Mouse (Mus musculus) 416B (cell line): Measurements from ENCODE around the gene Ssrp1.
A peak's percentile ranks its signal among the peaks of the same experiment; 100 is the strongest.

ENCODE experiments used
- DNase-seq: peaks from one replicate; pipeline ENCODE4 v3.0.0; 2011; ENCODE audit warnings: low read depth

Gene Ssrp1

DNA sequence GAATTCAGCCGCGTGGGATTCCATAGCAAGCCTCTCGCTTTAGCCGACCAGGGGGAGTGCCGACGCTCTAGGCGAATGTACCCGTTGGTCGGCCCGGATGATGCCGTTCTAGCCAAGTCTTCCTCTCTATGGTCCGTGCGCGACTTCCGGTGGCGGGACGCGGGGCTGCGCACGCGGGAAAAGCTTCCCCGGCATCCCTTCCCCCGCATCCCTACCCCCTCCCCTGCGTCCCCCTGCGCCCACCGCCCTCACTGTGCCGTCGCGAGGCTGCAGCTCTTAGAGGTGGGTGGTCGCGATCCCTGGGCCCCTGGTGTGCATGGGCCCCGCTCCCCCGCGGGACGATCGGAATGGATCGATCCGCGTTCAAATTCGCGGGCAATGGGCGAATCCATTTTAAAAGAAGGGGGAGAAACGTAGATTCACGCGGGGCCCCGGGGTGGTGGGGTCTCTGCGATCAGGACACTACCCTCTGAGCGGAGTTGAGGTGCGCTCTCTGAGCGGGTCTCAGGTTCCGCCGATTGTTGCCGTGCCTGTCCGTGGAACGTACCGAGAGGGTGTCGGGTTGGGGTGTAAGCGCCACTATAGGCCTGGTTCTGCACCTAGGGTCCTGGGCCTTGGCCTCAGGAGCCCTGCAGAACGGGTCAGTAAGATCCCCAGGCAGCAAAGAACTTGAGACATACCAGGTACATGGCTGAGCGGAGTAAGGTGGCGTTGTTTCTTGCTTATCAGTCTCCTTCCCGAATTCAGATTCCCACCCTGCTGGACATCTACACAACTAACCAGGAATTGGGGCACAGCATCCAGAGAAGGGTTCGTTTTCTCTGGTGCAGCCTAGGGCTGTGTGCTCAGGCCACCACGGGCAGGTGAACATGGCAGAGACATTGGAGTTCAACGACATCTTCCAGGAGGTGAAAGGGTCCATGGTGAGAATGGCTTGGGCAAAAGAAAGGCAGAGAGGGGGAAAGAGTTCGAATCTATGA, at the start of gene Ssrp1, which contains the start of gene P2rx3:
Ssrp1 (plus strand) TSS at position 188 of the 980 bp plus-strand sequence.
P2rx3 (minus strand) TSS at position 416 of the 980 bp plus-strand sequence.
- DNase-seq, result peak; percentile 93

DNA sequence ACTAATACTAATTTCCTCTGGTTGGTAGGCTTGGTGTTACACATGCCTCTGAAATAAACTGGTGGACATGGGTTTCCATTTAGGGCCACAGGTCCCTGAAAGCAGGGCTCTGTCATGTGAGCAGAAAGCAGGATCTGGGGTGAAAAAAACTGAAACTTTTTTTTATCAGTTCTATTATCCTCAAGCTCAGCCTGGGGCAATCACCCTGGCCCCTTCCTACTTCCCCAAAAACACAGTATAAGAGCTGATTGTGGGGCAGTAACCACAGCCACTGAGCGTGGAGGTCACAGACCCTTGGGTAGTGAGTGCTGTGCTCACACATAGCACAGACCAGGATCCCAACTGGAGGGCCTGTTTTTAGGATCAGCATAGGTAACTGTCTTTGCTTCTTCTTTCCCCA, 49.1 kb upstream of the Ssrp1 start, which contains the start of gene Prg3:
Prg3 (plus strand) TSS at position 286 of the 400 bp plus-strand sequence.
- peak; percentile 19 for DNase-seq

DNA sequence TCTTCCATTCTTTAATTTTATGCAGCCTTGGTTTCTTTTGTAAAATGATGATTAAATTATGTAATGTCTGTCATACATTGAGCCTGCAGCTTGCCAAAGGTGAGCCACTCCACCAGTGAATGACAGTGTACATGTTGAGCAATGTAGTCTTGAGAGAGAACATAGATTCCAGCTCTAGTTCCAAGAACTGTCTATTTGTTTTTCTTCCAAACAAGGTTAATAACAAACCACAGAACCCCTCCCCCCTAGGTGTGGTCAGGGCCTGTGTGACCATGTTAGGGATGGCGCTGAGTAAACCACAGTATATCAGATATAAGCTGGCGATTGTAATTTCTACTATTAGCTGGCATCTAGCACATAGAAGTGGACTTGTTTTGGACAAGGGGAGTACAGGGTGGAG, 40.7 kb upstream of the Ssrp1 start:
- DNase-seq, result peak; percentile 17

- peak; percentile 21 for DNase-seq
These were observed 37.4 kb upstream of the Ssrp1 start for GRCm38 (mm10) chr2:84999486-85000181.

- no peak for DNase-seq
These were observed 35.5 kb upstream of the Ssrp1 start for GRCm38 (mm10) chr2:85001497-85001896.

- no peak for DNase-seq
These were observed 34.5 kb upstream of the Ssrp1 start for GRCm38 (mm10) chr2:85002575-85002974.

- no peak for DNase-seq
These were observed 32.7 kb upstream of the Ssrp1 start for GRCm38 (mm10) chr2:85004341-85004740.

- no peak for DNase-seq
These were observed 30.4 kb upstream of the Ssrp1 start for GRCm38 (mm10) chr2:85006600-85006999.

GRCm38 (mm10) chr2:85007729-85008128, 29.3 kb upstream of the Ssrp1 start:
- DNase-seq, result peak; percentile 64

GRCm38 (mm10) chr2:85009212-85009611, 27.8 kb upstream of the Ssrp1 start:
- no peak for DNase-seq

DNA sequence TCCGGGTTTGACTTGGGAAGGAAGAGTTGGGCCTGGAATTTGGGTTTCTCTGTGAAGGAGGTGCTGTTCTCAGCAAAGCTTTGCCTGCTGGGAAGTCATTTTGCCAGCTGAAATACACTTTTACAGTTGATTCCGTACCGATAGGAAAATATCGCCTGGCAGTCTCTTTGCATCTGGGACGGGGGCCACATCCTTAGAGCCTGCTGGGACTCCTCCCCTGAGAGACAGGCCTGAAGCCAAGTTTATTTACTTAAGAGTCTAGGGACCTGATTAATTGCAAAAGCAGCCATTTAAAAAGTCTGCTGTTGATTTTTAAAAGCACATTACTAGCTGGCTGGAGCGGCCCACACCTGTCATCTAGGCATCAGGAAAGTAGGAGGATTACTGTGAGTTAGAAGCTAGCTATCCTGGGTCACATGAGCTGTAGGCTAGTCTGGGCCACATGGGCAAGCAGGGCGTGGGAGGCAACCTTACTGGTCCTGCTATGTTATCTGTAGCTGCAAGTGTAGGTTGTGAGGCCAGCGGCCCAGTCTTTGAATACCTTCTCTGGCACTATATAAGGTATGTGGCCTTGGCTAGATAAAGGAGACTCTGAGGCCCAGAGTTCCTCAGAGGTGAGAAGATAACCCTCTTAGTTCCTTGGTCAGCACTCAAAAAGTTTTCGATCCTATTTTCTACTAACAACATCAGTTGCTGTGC, 25.0 kb upstream of the Ssrp1 start:
- no peak for DNase-seq

DNA sequence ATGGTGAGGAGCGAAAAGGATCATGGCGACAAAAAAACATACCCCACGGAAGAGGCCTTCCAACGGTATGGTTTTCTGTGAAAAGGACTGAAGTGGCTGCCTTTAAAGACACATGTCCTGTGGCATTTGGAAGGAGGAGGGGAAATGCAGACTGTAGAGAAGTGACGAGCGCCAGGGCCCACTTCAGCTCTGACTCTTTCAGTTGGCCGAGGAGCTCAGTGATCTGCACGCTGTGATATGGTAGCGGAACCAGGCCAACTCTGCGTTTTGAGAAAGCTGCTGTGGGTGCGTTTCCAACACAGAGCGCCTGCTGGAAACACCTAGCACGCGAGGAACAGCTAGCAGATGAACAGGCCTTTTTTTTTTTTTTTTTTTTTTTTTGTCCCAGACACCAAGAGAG, 24.4 kb upstream of the Ssrp1 start:
- no peak for DNase-seq

DNA sequence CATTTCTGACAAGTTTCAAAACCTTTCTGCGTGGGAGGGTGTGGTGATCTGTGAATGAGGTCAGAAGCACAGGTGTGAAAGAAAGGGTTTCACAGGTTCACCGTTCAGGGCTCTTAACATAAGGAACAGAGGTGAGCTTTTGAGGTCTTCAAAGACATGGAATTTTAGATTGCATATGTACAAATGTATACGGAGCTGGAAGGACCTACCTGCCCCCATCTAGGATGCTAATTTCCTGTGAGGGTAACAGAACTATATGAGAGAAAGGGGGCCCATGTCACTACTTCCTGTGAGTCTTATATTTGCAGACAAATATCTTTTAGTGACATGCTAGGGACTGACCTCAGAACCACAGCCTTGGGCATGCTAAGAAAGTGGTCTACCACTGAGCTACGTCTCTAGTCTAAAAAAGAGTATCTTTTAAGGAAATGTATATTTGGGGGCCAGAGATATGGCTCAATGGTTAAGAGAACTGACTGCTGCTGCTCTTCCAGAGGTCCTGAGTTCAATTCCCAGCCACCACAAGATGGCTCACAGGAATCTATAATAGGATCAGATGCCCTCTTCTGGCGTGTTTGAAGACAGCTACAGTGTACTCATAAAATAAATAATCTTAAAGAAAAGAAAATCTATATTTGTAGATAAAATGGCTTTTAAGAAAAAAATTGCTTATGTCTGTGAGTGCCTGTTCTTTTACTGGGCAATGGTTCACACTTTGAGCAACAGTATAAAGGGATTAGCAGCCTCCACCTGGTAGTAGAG, 23.0 kb upstream of the Ssrp1 start:
- peak; percentile 32 for DNase-seq

- peak; percentile 12 for DNase-seq
These were observed 22.4 kb upstream of the Ssrp1 start for GRCm38 (mm10) chr2:85014588-85014982.

DNA sequence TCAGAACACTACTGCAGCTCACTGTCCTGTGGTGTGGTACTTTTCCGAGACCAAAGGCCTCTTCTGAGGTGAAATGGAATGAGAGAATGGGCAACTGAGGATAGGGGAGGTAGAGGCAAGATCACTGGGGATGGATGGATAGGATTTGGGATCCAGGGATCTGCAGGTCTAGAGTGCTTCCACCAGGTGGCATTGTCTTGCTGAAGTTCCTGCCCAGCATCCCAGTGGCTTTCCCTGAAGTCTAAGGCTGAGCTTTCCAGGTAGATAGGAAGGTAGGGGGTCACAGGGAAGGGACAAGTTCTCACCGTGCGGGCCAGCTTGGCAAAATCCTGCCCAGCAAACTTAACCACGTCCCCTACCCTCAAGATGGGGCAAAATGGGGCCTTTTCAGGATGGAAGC, 15.0 kb upstream of the Ssrp1 start:
- no peak for DNase-seq

- DNase-seq, result peak; percentile 21
These were observed 10.9 kb upstream of the Ssrp1 start for GRCm38 (mm10) chr2:85026178-85026577.

DNA sequence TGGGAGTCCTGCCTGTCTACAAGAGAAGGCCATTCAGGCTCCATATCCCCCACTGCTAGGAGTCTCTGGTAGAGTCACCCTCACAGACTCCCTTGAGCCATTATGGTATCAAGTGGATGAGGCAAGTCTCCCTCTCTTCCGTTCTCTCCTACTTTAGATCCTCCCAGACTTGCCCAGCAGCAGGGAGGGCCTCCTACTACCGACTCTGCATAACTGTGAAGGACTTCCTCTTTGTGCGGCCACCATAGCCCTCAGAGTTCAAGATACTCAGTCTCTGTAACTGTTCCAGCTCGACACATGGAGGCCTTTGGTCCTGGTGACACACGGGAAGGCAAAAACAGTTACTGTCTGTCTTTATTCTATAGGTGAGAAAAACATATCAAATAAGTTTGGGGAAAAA, 9.8 kb upstream of the Ssrp1 start:
- DNase-seq, result peak; percentile 55

- DNase-seq, result no peak
These were observed 7.1 kb upstream of the Ssrp1 start for GRCm38 (mm10) chr2:85029897-85030296.

DNA sequence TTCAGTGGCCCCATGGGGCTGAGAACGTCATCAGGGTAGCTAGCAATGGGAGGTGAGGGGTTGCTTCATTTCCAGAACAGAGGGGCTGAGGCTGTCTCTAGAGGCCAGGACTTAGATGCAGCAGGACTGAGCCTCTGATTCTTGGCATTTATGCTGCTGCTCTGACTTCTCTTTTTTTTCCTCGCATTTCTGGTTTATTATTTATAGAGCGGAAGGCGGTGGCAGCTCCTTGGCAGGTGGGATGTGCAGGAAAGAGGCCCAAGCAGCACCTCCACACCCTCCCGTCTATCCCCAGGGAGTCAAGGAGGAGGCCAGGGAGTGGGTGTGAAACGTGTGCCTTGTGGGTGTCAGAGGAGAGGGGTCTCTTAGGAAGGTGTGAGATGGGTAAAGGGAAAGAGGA, 6.0 kb upstream of the Ssrp1 start:
- no peak for DNase-seq

- no peak for DNase-seq
These were observed 3.9 kb upstream of the Ssrp1 start for GRCm38 (mm10) chr2:85033121-85033520.

DNA sequence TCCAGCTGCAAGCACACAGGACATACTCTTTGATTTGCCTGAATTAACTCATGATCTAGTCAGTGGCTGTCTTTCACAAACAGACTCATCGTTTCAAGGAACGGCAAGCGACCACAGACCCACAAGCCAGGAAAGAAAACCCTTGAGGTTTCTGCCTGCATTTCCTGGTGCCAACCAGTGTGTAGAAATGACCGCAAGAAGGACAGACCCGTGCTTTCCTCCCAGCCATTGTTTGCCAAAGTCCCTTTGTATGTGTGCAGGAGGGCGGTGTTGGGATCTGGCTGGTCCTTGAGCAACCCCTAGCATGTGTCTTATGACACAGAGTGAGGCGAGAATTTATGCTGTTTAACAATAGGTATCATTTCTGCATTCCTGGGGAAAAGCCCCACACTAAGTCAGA, 2.9 kb upstream of the Ssrp1 start:
- DNase-seq, result peak; percentile 91
